In the genomic region with DNA sequence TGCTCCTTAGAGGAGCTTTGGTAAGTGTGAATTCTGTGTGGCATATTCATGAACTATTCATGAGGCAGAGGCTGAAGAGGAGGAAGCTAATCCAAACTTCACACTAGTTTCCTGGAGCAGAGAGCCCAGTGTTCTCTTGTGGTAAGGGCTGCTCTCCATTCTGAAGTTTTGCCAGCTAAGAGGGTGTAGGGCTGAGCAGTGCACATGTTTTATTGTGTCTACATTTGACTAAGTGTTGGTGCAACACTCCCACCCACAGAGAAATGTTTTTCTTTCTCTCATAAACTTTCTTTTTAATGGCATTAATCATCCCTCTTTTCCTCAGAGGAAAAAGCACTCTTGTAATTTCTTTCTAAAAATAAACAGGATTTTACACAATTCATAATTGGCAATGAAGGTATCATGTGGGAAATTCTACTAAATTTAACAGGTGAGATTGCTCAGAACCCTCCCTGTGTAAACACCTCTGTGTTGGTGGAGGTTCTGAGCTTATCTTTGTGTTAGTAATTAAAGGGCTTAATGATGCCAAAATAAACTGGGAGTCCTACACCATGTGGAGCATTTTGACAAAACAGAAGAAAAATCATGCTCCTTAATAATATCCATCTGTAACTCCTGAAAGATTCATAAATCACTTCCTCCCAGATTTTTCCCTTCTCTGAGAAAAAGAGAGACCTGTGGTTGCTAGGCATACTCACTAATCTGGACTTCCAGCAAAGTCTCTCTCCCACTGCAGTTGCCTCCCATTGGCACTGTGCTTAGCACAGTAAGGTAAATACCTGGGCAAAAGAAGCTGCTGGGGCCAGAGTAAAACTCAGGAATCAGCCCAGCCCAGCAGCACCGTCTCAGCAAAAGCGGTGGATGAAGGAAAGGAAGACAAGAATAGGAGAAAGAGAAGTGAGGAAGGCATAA, we compare ENCODE assay signal across 28 mouse cellular contexts.
DNase-seq lines count a peak whose midpoint lies in the region; ATAC-seq and TF ChIP-seq lines count a peak whose summit lies in the region.
"Had no signal": no experiment of that assay in that cellular context is flagged by ENCODE, and none has a peak within 500 bp of the region (broad histone marks: within the 10 kb centered on the region; RNA-seq: fewer than 3 reads in every experiment).

No protein-coding gene starts in this region.

- no peaks in the 10 kb centered on the region for H3K4me1 ChIP-seq in kidney, embryonic 15.5 days
- no peaks in the 10 kb centered on the region for H3K4me1 ChIP-seq in stomach, embryonic 14.5 days (ENCODE audit: control insufficient read depth, insufficient read depth, low read length)
- no peaks in the 10 kb centered on the region for H3K4me1 ChIP-seq in stomach, postnatal 0 days (replicated peaks; ENCODE audit: control insufficient read depth, insufficient read depth)
- no peaks in the 10 kb centered on the region for H3K4me1 ChIP-seq in stomach, embryonic 16.5 days (ENCODE audit: control insufficient read depth, insufficient read depth, low read length)
- H3K4me1 ChIP-seq in hindbrain, embryonic 12.5 days: no peaks in the 10 kb centered on the region
- H3K4me1 ChIP-seq: heart, embryonic 10.5 days; heart, embryonic 15.5 days; hindbrain, embryonic 13.5 days; liver, embryonic 12.5 days; megakaryocyte, embryonic 14.5 days; midbrain, embryonic 12.5 days; neural tube, embryonic 12.5 days had no signal

- H3K9ac ChIP-seq in kidney, embryonic 15.5 days: no peak overlapping the region
- no peak overlapping the region for H3K9ac ChIP-seq in stomach, embryonic 14.5 days (replicated peaks; ENCODE audit: low read depth, low read length)
- H3K9ac ChIP-seq in stomach, postnatal 0 days (ENCODE audit: low read length): no peak overlapping the region
- H3K9ac ChIP-seq in stomach, embryonic 16.5 days (ENCODE audit: low read length): no peak overlapping the region
- H3K9ac ChIP-seq in hindbrain, embryonic 12.5 days: no peak overlapping the region
- H3K9ac ChIP-seq: heart, embryonic 15.5 days; hindbrain, embryonic 13.5 days; liver, embryonic 12.5 days; liver, postnatal 0 days; midbrain, embryonic 12.5 days; neural tube, embryonic 12.5 days had no signal

- no peak for DNase-seq in kidney, postnatal 25 days
- peak; percentile 6 for DNase-seq in layer of hippocampus, adult 9-11 months
- no peak for DNase-seq in layer of hippocampus, adult 11-12 months (ENCODE audit: low spot score)
- DNase-seq in stomach, postnatal 0 days (ENCODE audit: low spot score): no peak
- DNase-seq: adrenal gland, postnatal 25 days; cerebellum, adult 18-20 months; cerebellum, postnatal 10 days; gastrocnemius, postnatal 10 days; heart, adult 11 months; liver, postnatal 0 days; lung, postnatal 36 days; right cerebral cortex, adult 18-20 months; spleen, adult 18-20 months had no signal

- no peaks in the 10 kb centered on the region for H3K27me3 ChIP-seq in kidney, embryonic 15.5 days
- no peaks in the 10 kb centered on the region for H3K27me3 ChIP-seq in stomach, embryonic 14.5 days (ENCODE audit: control insufficient read depth, insufficient read depth, low read length)
- no peaks in the 10 kb centered on the region for H3K27me3 ChIP-seq in stomach, postnatal 0 days (ENCODE audit: control insufficient read depth, insufficient read depth, low read length)
- H3K27me3 ChIP-seq in stomach, embryonic 16.5 days (ENCODE audit: control insufficient read depth, insufficient read depth, low read length): no peaks in the 10 kb centered on the region
- H3K27me3 ChIP-seq in hindbrain, embryonic 12.5 days: no peaks in the 10 kb centered on the region
- H3K27me3 ChIP-seq: heart, embryonic 15.5 days; hindbrain, embryonic 13.5 days; liver, embryonic 12.5 days; megakaryocyte, embryonic 14.5 days; midbrain, embryonic 12.5 days; neural tube, embryonic 12.5 days had no signal

- peak; percentile 89 for ATAC-seq in kidney, embryonic 15.5 days (replicated peaks; ENCODE audit: low FRiP score)
- 0 out of 2 replicates have a peak, but pooled peaks have one; percentile 56 for ATAC-seq in stomach, embryonic 14.5 days (ENCODE audit: insufficient number of reproducible peaks, insufficient read depth, low FRiP score, low read depth)
- no peak for ATAC-seq in stomach, postnatal 0 days (ENCODE audit: low FRiP score, low TSS enrichment)
- peak; percentile 80 for ATAC-seq in stomach, embryonic 16.5 days (ENCODE audit: insufficient read depth, low FRiP score)
- ATAC-seq in hindbrain, embryonic 12.5 days (ENCODE audit: low FRiP score): no peak
- ATAC-seq: CD4-positive, CD25-positive, alpha-beta regulatory T cell, adult 4 months; forebrain, embryonic 16.5 days; liver, embryonic 12.5 days; liver, postnatal 0 days had no signal

- TF ChIP-seq EP300 in stomach, postnatal 0 days (optimal IDR thresholded peaks at IDR 0.05): no peak

- H3K9me3 ChIP-seq in kidney, embryonic 15.5 days (replicated peaks): no peaks in the 10 kb centered on the region
- no peaks in the 10 kb centered on the region for H3K9me3 ChIP-seq in stomach, embryonic 14.5 days (ENCODE audit: control insufficient read depth, low read depth, low read length)
- no peaks in the 10 kb centered on the region for H3K9me3 ChIP-seq in stomach, postnatal 0 days (ENCODE audit: control insufficient read depth, low read length)
- H3K9me3 ChIP-seq in stomach, embryonic 16.5 days (replicated peaks; ENCODE audit: control insufficient read depth, low read length): no peaks in the 10 kb centered on the region
- no peaks in the 10 kb centered on the region for H3K9me3 ChIP-seq in hindbrain, embryonic 12.5 days (replicated peaks)
- H3K9me3 ChIP-seq: heart, embryonic 10.5 days; heart, embryonic 15.5 days; hindbrain, embryonic 13.5 days; liver, embryonic 12.5 days; midbrain, embryonic 12.5 days had no signal

- no peaks in the 10 kb centered on the region for H3K36me3 ChIP-seq in kidney, embryonic 15.5 days
- H3K36me3 ChIP-seq in stomach, embryonic 14.5 days (ENCODE audit: control insufficient read depth, insufficient read depth, low read length): no peaks in the 10 kb centered on the region
- no peaks in the 10 kb centered on the region for H3K36me3 ChIP-seq in stomach, postnatal 0 days (ENCODE audit: control insufficient read depth, insufficient read depth, low read length)
- no peaks in the 10 kb centered on the region for H3K36me3 ChIP-seq in stomach, embryonic 16.5 days (ENCODE audit: control insufficient read depth, insufficient read depth, low read length)
- H3K36me3 ChIP-seq in hindbrain, embryonic 12.5 days: no peaks in the 10 kb centered on the region
- H3K36me3 ChIP-seq: heart, embryonic 10.5 days; heart, embryonic 15.5 days; hindbrain, embryonic 13.5 days; liver, embryonic 12.5 days; midbrain, embryonic 12.5 days; neural tube, embryonic 12.5 days had no signal

- no peak overlapping the region for H3K4me3 ChIP-seq in kidney, embryonic 15.5 days (replicated peaks)
- H3K4me3 ChIP-seq in stomach, embryonic 14.5 days (ENCODE audit: low read depth, low read length): no peak overlapping the region
- no peak overlapping the region for H3K4me3 ChIP-seq in stomach, postnatal 0 days (ENCODE audit: low read depth, low read length)
- no peak overlapping the region for H3K4me3 ChIP-seq in stomach, embryonic 16.5 days (replicated peaks; ENCODE audit: low read length)
- H3K4me3 ChIP-seq in hindbrain, embryonic 12.5 days: no peak overlapping the region
- H3K4me3 ChIP-seq: erythroblast, embryonic 14.5 days; heart, embryonic 10.5 days; heart, embryonic 15.5 days; hindbrain, embryonic 13.5 days; liver, embryonic 12.5 days; megakaryocyte, embryonic 14.5 days; midbrain, embryonic 12.5 days; myocyte; neural tube, embryonic 12.5 days had no signal

- no peak overlapping the region for H3K4me2 ChIP-seq in kidney, embryonic 15.5 days
- H3K4me2 ChIP-seq in stomach, embryonic 14.5 days (replicated peaks; ENCODE audit: low read depth, low read length): no peak overlapping the region
- no peak overlapping the region for H3K4me2 ChIP-seq in stomach, postnatal 0 days (replicated peaks; ENCODE audit: low read depth)
- no peak overlapping the region for H3K4me2 ChIP-seq in stomach, embryonic 16.5 days (ENCODE audit: low read depth, low read length)
- H3K4me2 ChIP-seq in hindbrain, embryonic 12.5 days (replicated peaks): no peak overlapping the region
- H3K4me2 ChIP-seq: heart, embryonic 15.5 days; hindbrain, embryonic 13.5 days; liver, embryonic 12.5 days; midbrain, embryonic 12.5 days; neural tube, embryonic 12.5 days had no signal

- H3K27ac ChIP-seq in kidney, embryonic 15.5 days: 0 out of 2 replicates have a peak overlapping the region, but pooled peaks have one; percentile 32
- no peak overlapping the region for H3K27ac ChIP-seq in stomach, embryonic 14.5 days (ENCODE audit: low read length)
- no peak overlapping the region for H3K27ac ChIP-seq in stomach, postnatal 0 days (replicated peaks)
- H3K27ac ChIP-seq in stomach, embryonic 16.5 days (ENCODE audit: low read length): no peak overlapping the region
- no peak overlapping the region for H3K27ac ChIP-seq in hindbrain, embryonic 12.5 days
- H3K27ac ChIP-seq: heart, embryonic 10.5 days; heart, embryonic 15.5 days; hindbrain, embryonic 13.5 days; liver, embryonic 12.5 days; midbrain, embryonic 12.5 days; neural tube, embryonic 12.5 days had no signal

- TF ChIP-seq CTCF in stomach, postnatal 0 days (IDR thresholded peaks at IDR 0.05; ENCODE audit: low read depth): no peak

- 85% methylated on average over 2 of the region's 2 CpGs for WGBS in kidney, embryonic 15.5 days
- 88% methylated on average over 2 of the region's 2 CpGs for WGBS in stomach, embryonic 14.5 days
- WGBS in stomach, postnatal 0 days: 72% methylated on average over 2 of the region's 2 CpGs
- WGBS in stomach, embryonic 16.5 days: 72% methylated on average over 2 of the region's 2 CpGs
- WGBS in hindbrain, embryonic 12.5 days: 94% methylated on average over 2 of the region's 2 CpGs

Comparison
In these comparisons a context has a peak if more than half of its experiments do, and no peak if none do; other contexts are left out.
1. ATAC-seq: peak in kidney, embryonic 15.5 days (single experiment), stomach, embryonic 14.5 days (single experiment) and stomach, embryonic 16.5 days (single experiment); none in stomach, postnatal 0 days (single experiment) and hindbrain, embryonic 12.5 days (single experiment).